Mouse (Mus musculus) C2C12 (cell line): ENCODE results near the gene Ypel2.

ENCODE experiments used
- CTCF ChIP-seq: IDR thresholded peaks from one replicate; pipeline ENCODE4 v1.5.1; 2011; ENCODE audit not compliant: control insufficient read depth, insufficient read depth, insufficient read length
- FOSL1 ChIP-seq: IDR thresholded peaks from one replicate; pipeline ENCODE4 v1.8.0; 2011; ENCODE audit warnings: mild to moderate bottlenecking, low read length; ENCODE audit not compliant: poor library complexity, insufficient read depth, severe bottlenecking
- MYOG ChIP-seq: IDR thresholded peaks from one replicate; pipeline ENCODE4 v1.6.1; 2011; ENCODE audit not compliant: control insufficient read depth, insufficient read length; ENCODE audit errors: extremely low read depth

- TF ChIP-seq CTCF (no peak), FOSL1 (no peak), MYOG (no peak)
Measured at GRCm38 (mm10) chr11:86930636-86931180, 62.8 kb downstream of the Ypel2 start.
